Mouse (Mus musculus): Measurements from ENCODE around the gene Herpud1.
A peak's percentile ranks its signal among the peaks of the same experiment; 100 is the strongest.
"Not testable (repeated sequence)": the region's sequence is repeated elsewhere in the genome, so short reads cannot be mapped to it uniquely, and the experiment has no call there.

Gene Herpud1

GRCm38 (mm10) chr8:94376176-94376575 is 10.1 kb upstream of the Herpud1 start:
- no peak for DNase-seq

GRCm38 (mm10) chr8:94376580-94376979 is 9.7 kb upstream of the Herpud1 start:
- no peak for DNase-seq

- DNase-seq: no peak
Observed at GRCm38 (mm10) chr8:94377031-94377430, 9.2 kb upstream of the Herpud1 start.

- DNase-seq: peak; percentile 81
Observed at GRCm38 (mm10) chr8:94377714-94378205, 8.5 kb upstream of the Herpud1 start.

GRCm38 (mm10) chr8:94378763-94379415 is 7.3 kb upstream of the Herpud1 start:
- DNase-seq: peak; percentile 38

- DNase-seq: no peak
Observed at GRCm38 (mm10) chr8:94379686-94380085, 6.6 kb upstream of the Herpud1 start.

- no peak for DNase-seq
Observed at GRCm38 (mm10) chr8:94384166-94384565, 2.1 kb upstream of the Herpud1 start.

GRCm38 (mm10) chr8:94385506-94386213 is 578 bp upstream of the Herpud1 start:
- DNase-seq: no peak

- DNase-seq: peak; percentile 94
Observed at GRCm38 (mm10) chr8:94387027-94387684, 918 bp downstream of the Herpud1 start.

GRCm38 (mm10) chr8:94387785-94388184 is 1.5 kb downstream of the Herpud1 start:
- DNase-seq: no peak

GRCm38 (mm10) chr8:94389531-94389930 is 3.3 kb downstream of the Herpud1 start:
- no peak for DNase-seq

GRCm38 (mm10) chr8:94390429-94390828 is 4.2 kb downstream of the Herpud1 start:
- no peak for DNase-seq

- DNase-seq: no peak
Observed at GRCm38 (mm10) chr8:94390910-94391309, 4.7 kb downstream of the Herpud1 start.

GRCm38 (mm10) chr8:94392147-94392546 is 5.9 kb downstream of the Herpud1 start:
- DNase-seq: peak; percentile 66

GRCm38 (mm10) chr8:94392648-94393047 is 6.4 kb downstream of the Herpud1 start:
- no peak for DNase-seq

- no peak for DNase-seq
Observed at GRCm38 (mm10) chr8:94395851-94396540, 9.8 kb downstream of the Herpud1 start.

- DNase-seq: peak; percentile 79
Observed at GRCm38 (mm10) chr8:94396964-94397657, 10.9 kb downstream of the Herpud1 start.

- no peak for DNase-seq
Observed at GRCm38 (mm10) chr8:94398587-94398986, 12.3 kb downstream of the Herpud1 start.

GRCm38 (mm10) chr8:94399361-94399953 is 13.2 kb downstream of the Herpud1 start:
- DNase-seq: no peak

- DNase-seq: not testable (repeated sequence)
Observed at GRCm38 (mm10) chr8:94399957-94400356, 13.7 kb downstream of the Herpud1 start.

- DNase-seq: no peak
Observed at GRCm38 (mm10) chr8:94408443-94409080, 22.3 kb downstream of the Herpud1 start.

GRCm38 (mm10) chr8:94409523-94409922 is 23.3 kb downstream of the Herpud1 start:
- DNase-seq: no peak

All from kidney, postnatal 10 days (tissue).